Mouse (Mus musculus): ENCODE measurements at regions not wholly inside any gene's neighbourhood (a gene's known extent, or its start where the extent isn't known, plus 50 kb on each side); places are given as distances from the start of the nearest gene placed in this dataset.
A peak's percentile ranks its signal among the peaks of the same experiment; 100 is the strongest.

- no peak for DNase-seq (ENCODE audit: low read depth, low spot score)
Measured at GRCm38 (mm10) chr12:91995545-91995944, 146.6 kb upstream of the Sel1l start.

- no peak for DNase-seq (ENCODE audit: low read depth, low spot score)
Measured at GRCm38 (mm10) chr12:91986448-91986847, 137.5 kb upstream of the Sel1l start.

DNA sequence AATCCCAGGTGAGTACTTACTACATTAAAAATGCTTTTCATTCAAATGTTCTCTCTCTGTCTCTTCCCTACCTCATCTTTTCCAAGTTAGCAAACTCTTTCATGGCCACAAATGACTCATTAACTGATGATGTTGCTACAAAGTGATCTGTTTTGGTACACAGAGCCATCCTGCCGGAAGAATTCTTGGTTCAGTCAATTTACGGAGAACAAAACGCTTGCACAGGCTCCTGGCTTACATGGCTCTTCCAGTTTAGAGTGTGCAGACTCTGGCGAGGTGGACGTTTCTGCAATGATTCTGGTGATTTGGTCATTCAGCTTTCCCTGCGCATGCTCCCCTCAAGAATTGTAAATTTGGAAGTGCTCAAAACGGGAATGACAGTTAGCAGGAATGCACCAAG, 131.4 kb upstream of the Sel1l start:
- no peak for DNase-seq (ENCODE audit: low read depth, low spot score)

- no peak for DNase-seq (ENCODE audit: low read depth, low spot score)
Measured at GRCm38 (mm10) chr12:91971045-91971444, 122.1 kb upstream of the Sel1l start.

DNA sequence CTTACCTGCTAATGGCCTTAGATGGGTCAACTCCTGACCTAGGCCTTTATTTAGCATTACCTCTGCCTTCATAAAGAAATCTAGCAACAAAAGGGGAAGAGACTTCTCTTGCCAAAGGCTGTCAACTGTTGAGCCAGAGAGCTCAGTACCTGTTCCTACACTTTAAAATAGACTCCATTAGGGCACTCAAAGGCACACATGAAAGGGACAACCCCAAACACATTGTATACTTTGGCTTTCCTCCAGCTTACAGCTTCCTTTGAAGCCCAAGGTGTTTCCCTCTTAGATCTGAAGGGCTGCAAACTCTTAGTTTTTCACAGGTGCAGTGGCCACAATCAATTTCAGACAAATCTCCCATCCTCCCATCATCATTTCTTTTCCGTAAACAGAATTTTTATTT, 117.0 kb upstream of the Sel1l start:
- DNase-seq (ENCODE audit: low read depth, low spot score) = no peak

GRCm38 (mm10) chr12:91963239-91963638, 114.3 kb upstream of the Sel1l start:
- DNase-seq (ENCODE audit: low read depth, low spot score) = no peak

GRCm38 (mm10) chr12:91958086-91958485, 109.1 kb upstream of the Sel1l start:
- no peak for DNase-seq (ENCODE audit: low read depth, low spot score)

- no peak for DNase-seq (ENCODE audit: low read depth, low spot score)
Measured at GRCm38 (mm10) chr12:91956411-91956810, 107.5 kb upstream of the Sel1l start.

- no peak for DNase-seq (ENCODE audit: low read depth, low spot score)
Measured at GRCm38 (mm10) chr12:91948602-91949167, 99.7 kb upstream of the Sel1l start.

DNA sequence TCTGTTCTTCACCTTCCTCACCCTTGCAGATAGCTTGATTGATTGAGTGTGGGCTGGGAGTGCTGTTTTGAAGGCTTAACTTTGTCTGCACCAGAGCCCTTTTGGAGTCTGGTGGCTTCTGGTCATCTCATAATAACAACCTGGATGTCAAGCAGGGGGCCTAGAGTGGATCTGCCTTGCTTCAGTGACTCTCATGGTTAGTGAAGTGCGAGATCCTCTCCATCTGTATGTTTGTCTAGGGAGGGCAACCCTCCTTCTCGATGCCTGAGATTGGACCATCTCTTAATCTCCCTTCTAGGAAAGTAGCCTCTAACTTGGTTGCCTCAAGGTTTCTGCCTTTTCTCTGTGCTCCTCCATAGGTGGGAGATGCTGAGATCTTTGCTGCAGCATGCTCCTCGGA, 99.0 kb upstream of the Sel1l start:
- no peak for DNase-seq (ENCODE audit: low read depth, low spot score)

- DNase-seq (ENCODE audit: low read depth, low spot score) = no peak
Measured at GRCm38 (mm10) chr12:91946541-91946940, 97.6 kb upstream of the Sel1l start.

GRCm38 (mm10) chr12:91932490-91933361, 83.8 kb upstream of the Sel1l start:
- DNase-seq (ENCODE audit: low read depth, low spot score) = peak; percentile 35

DNA sequence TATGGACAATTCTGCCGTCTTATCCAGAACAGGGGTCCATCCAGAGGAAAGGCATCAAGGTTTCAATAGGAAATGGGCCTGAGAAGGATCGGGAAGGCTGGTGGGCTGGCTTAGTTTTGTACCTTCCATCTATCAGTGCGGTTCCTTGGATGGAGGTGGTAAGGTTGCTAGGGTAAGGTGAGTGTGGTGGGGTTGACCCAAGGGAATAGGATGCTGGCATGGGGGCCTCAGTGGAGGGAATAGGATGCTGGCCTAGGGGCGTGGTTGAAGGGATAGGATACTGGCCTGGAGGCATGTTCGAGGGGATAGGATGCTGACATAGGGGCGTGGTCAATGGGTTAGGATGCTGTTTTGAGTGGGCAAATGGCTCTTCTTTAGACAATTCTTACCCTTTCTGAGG, 82.6 kb upstream of the Sel1l start:
- no peak for DNase-seq (ENCODE audit: low read depth, low spot score)

GRCm38 (mm10) chr12:91929386-91930054, 80.6 kb upstream of the Sel1l start:
- DNase-seq (ENCODE audit: low read depth, low spot score) = no peak

DNA sequence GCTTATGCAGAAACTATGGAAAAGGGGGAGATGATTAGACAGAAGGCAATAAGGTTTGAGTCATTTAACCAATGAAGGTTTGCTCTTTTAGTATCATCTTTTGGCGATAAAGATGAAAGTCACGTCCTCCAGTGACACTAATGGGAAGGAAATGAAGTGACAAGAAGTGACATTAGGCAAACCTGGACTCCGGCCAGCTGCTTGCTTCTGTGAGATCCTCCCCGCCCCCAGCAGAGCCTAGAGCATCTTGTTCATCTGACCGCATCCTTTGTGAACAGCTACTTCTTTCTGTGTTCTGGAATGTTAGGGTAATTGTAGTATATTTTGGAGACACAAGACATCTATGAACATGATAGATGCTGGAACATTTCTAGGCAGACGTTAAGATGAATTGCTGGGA, 78.6 kb upstream of the Sel1l start:
- DNase-seq (ENCODE audit: low read depth, low spot score) = no peak

GRCm38 (mm10) chr12:91915486-91915885, 66.5 kb upstream of the Sel1l start:
- DNase-seq (ENCODE audit: low read depth, low spot score) = no peak

- DNase-seq (ENCODE audit: low read depth, low spot score) = no peak
Measured at GRCm38 (mm10) chr12:91910529-91910928, 61.6 kb upstream of the Sel1l start.
